Mouse (Mus musculus) cortical plate, adult 2 months (tissue): ENCODE measurements around the gene Tnip3. TPM values are rescaled to one million over a fixed set of nuclear protein-coding genes. Genes with fewer than 3 reads are reported as not detected.

Experiments
- H3K27ac ChIP-seq: fragments of 200-500 bp; 2 replicates; pipeline ENCODE4 v1.5.1; 2012; ENCODE audit warnings: low read length, control low read depth, inconsistent platforms; ENCODE audit not compliant: insufficient read depth
- H3K4me1 ChIP-seq: fragments of 200-500 bp; 2 replicates; pipeline ENCODE4 v1.6.1; 2011; ENCODE audit warnings: low read length; ENCODE audit not compliant: control insufficient read depth, insufficient read depth
- H3K4me3 ChIP-seq: fragments of 200-500 bp; 2 replicates; pipeline ENCODE4 v1.5.1; 2011; ENCODE audit warnings: mild to moderate bottlenecking, low read length, control low read depth; ENCODE audit not compliant: insufficient read depth
- CTCF ChIP-seq: fragments of 200-500 bp; IDR thresholded peaks from 2 replicates; pipeline ENCODE4 v1.5.1; 2011; ENCODE audit warnings: mild to moderate bottlenecking, control low read depth, low read length; ENCODE audit not compliant: insufficient read depth; ENCODE audit errors: extremely low read depth
- POLR2A ChIP-seq: fragments of 200-500 bp; IDR thresholded peaks from 2 replicates; pipeline ENCODE4 v1.6.1; 2011; ENCODE audit warnings: mild to moderate bottlenecking, low read length, control low read depth; ENCODE audit not compliant: insufficient read depth; ENCODE audit errors: extremely low read depth
- polyA plus RNA-seq: library from polyadenylated mRNA; depleted of rRNA; stranded (reverse); fragments of >200 nt; gene quantifications from 2 replicates; pipeline ENCODE4 v1.2.3, GENCODE M21; 2012; rRNA removed

Gene Tnip3
- polyA plus RNA-seq, 1 experiment = not detected

GRCm38 (mm10) chr6:65663990-65664389, 138.9 kb downstream of the Tnip3 start:
- no peak for TF ChIP-seq CTCF
- Histone ChIP-seq H3K27ac (no peak overlapping the region), H3K4me3 (no peak overlapping the region), H3K4me1 (no peaks in the 10 kb centered on the region)

GRCm38 (mm10) chr6:65666295-65666694, 141.2 kb downstream of the Tnip3 start:
- H3K27ac ChIP-seq = no peak overlapping the region
- H3K4me3 ChIP-seq = no peak overlapping the region
- no peaks in the 10 kb centered on the region for H3K4me1 ChIP-seq
- no peak for TF ChIP-seq POLR2A

GRCm38 (mm10) chr6:65669971-65670370, 144.9 kb downstream of the Tnip3 start:
- Histone ChIP-seq H3K27ac (no peak overlapping the region), H3K4me3 (no peak overlapping the region), H3K4me1 (no peaks in the 10 kb centered on the region)
- no peak for TF ChIP-seq POLR2A
- TF ChIP-seq CTCF = no peak

- Histone ChIP-seq H3K4me1 (no peaks in the 10 kb centered on the region), H3K27ac (no peak overlapping the region), H3K4me3 (peak overlapping the region; percentile 42)
- TF ChIP-seq POLR2A (no peak), CTCF (no peak)
Observed at GRCm38 (mm10) chr6:65670981-65671411, 145.9 kb downstream of the Tnip3 start.

GRCm38 (mm10) chr6:65671451-65671850, 146.3 kb downstream of the Tnip3 start, which contains the start of gene Ndnf:
TSS of gene Ndnf (plus strand) at chr6:65671590.
- peak within 1 kb of the TSS; percentile 42 for H3K4me3 ChIP-seq
- H3K27ac ChIP-seq = no peak within 1 kb of the TSS
- H3K4me1 ChIP-seq = no peaks in the 10 kb centered on the region
- TF ChIP-seq CTCF = no peak
- 0 out of 2 replicates have a peak, but pooled peaks have one; percentile 14 for TF ChIP-seq POLR2A

- no peak overlapping the region for H3K27ac ChIP-seq
- peak overlapping the region; percentile 42 for H3K4me3 ChIP-seq
- H3K4me1 ChIP-seq = no peaks in the 10 kb centered on the region
- TF ChIP-seq POLR2A = no peak
- no peak for TF ChIP-seq CTCF
Observed at GRCm38 (mm10) chr6:65672131-65673031, 147.3 kb downstream of the Tnip3 start.

Other genes starting within 250 kb of the Tnip3 start
- gene C130060K24Rik, start 144.2 kb upstream of the Tnip3 start, polyA plus RNA-seq = 0.65 TPM in 1 of 2 replicates, not detected in the other
- 6.1 and 6.5 TPM in 2 replicates for gene Ndnf, start 146.3 kb downstream of the Tnip3 start, polyA plus RNA-seq